Mouse (Mus musculus) forebrain, embryonic 14.5 days (tissue): ENCODE measurements around the gene Rhox3a2. TPM values are rescaled to one million over a fixed set of nuclear protein-coding genes. Genes with fewer than 3 reads are reported as not detected.
"Not testable (repeated sequence)": the region's sequence is repeated elsewhere in the genome, so short reads cannot be mapped to it uniquely, and the experiment has no call there.

Source experiments
- ATAC-seq: fragments of 200-750 bp; cut with Nextera tagmentation; 2 replicates; pipeline ENCODE4 v1.8.0; 2017; ENCODE audit warnings: mild to moderate bottlenecking, moderate library complexity
- DNase-seq: peaks from one replicate; pipeline ENCODE4 v3.0.0-alpha.2; 2015; ENCODE audit warnings: low spot score
- H3K27ac ChIP-seq: fragments of 300-500 bp; sonication (generic); 2 replicates; pipeline ENCODE4 v1.5.1; 2014; ENCODE audit warnings: low read depth, mild to moderate bottlenecking, control low read depth, low read length, moderate library complexity
- H3K27me3 ChIP-seq: fragments of 300-500 bp; sonication (generic); replicated peaks from 2 replicates; pipeline ENCODE4 v1.6.1; 2014; ENCODE audit warnings: low read length, control low read depth, mixed read lengths; ENCODE audit not compliant: control insufficient read depth, insufficient read depth
- H3K36me3 ChIP-seq: fragments of 300-500 bp; sonication (generic); 2 replicates; pipeline ENCODE4 v1.6.1; 2014; ENCODE audit warnings: low read length, control low read depth; ENCODE audit not compliant: control insufficient read depth, insufficient read depth
- H3K4me1 ChIP-seq: fragments of 300-500 bp; sonication (generic); 2 replicates; pipeline ENCODE4 v1.6.1; 2014; ENCODE audit warnings: antibody characterized with exemption, low read length, control low read depth; ENCODE audit not compliant: control insufficient read depth, insufficient read depth
- H3K4me2 ChIP-seq: fragments of 300-500 bp; sonication (generic); 2 replicates; pipeline ENCODE4 v1.6.1; 2014; ENCODE audit warnings: mild to moderate bottlenecking, control low read depth, low read length
- H3K4me3 ChIP-seq: fragments of 300-500 bp; sonication (generic); 2 replicates; pipeline ENCODE4 v1.5.1; 2014; ENCODE audit warnings: low read depth, low read length, control low read depth
- H3K9ac ChIP-seq: fragments of 300-500 bp; sonication (generic); 2 replicates; pipeline ENCODE4 v1.6.1; 2014; ENCODE audit warnings: mild to moderate bottlenecking, low read length, control low read depth, moderate library complexity
- H3K9me3 ChIP-seq: fragments of 300-500 bp; sonication (generic); replicated peaks from 2 replicates; pipeline ENCODE4 v1.6.1; 2016; ENCODE audit warnings: low read length, control low read depth, mixed read lengths; ENCODE audit not compliant: control insufficient read depth
- WGBS: fragments of 180-500 bp; shearing (Covaris S2); extraction: QIAGEN DNeasy Blood & Tissue Kit; methylation state at CpG from one replicate; pipeline ENCODE4 v1.1.7; 2014; 5-methylcytosine and 5-hydroxymethylcytosine counted together
- polyA plus RNA-seq: library from polyadenylated mRNA; unstranded; fragments of >200 nt; fragmentation: Nextera tagmentation; extraction: Ambion mirVana; gene quantifications from 2 replicates; pipeline ENCODE4 v1.2.1, GENCODE M21; 2014

The Rhox3a2 gene
- not detected in 2 replicates for polyA plus RNA-seq

DNA sequence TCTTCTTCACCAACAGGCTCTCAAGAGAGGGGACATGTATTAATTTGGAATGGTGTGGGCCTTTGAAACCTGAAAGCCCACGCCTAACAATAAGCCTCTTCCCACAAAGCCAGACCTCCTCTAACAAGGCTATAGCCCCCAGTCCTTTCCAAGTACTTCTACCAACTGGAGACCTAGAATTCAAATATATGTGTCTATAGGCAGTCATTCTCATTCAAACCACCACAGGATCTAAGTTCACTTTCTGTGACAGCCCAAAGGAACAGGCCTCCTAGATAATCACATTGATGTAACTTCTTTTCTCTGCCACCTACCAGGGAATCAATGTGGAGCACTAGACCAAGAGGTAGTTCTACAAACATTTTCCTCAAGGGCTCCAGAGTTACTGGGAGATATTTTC lies at the start of gene Rhox3a2:
TSS of gene Rhox3a2 (plus strand) at position 301 of the 400 bp plus-strand sequence.
- no CpG with 5 or more reads among the region's 1 CpGs for WGBS
- H3K4me2 ChIP-seq, H3K36me3 ChIP-seq, H3K27ac ChIP-seq, H3K4me1 ChIP-seq, H3K9ac ChIP-seq, H3K27me3 ChIP-seq, ATAC-seq, H3K4me3 ChIP-seq, H3K9me3 ChIP-seq, DNase-seq: not testable (repeated sequence)

DNA sequence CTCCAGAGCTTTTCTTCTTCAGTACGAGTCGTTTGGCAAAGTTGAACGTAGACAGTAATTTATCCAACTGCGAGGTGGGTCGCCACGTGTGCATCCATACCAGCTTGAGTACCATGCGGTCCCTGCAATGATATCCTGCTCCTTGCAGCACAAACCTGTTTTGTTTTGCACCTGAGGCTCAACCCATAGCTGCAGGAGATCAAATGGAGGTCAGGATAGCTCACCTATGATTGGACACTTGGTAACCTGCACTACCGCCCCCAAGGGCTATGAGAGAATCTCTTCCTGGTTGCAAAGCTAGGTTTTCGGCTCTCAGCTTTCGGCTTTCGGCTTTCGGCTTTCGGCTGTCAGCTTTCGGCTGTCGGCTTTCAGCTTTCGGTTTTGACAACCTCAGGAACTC lies 10.7 kb downstream of the Rhox3a2 start, which contains the start of gene Rhox4a2:
TSS of gene Rhox4a2 (plus strand) at position 301 of the 400 bp plus-strand sequence.
- 98% methylated on average over 8 of the region's 16 CpGs for WGBS
- not testable (repeated sequence) for DNase-seq, ATAC-seq, H3K4me1 ChIP-seq, H3K27ac ChIP-seq, H3K36me3 ChIP-seq, H3K4me2 ChIP-seq, H3K27me3 ChIP-seq, H3K9ac ChIP-seq, H3K9me3 ChIP-seq, H3K4me3 ChIP-seq

DNA sequence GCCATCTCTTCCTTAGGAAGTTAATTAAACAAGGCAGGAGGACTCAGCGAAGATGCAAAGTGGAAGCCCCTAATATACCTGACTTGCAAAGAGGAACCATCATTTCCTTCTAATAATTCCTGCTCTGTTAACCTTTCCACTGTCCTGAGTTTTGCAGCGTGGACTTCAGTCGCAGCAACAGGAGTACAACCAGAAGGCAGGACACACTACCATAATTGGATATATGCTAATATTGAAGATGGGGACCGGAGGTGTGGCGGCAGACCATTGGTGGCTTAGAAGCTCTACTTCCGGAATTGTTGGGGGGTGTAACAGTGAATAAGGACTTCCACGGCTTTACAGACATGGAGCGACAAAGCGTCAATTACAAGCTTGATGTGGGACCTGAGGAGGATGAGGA lies 31.9 kb downstream of the Rhox3a2 start, which contains the start of gene Rhox2b:
TSS of gene Rhox2b (plus strand) at position 301 of the 400 bp plus-strand sequence.
- H3K27ac ChIP-seq, H3K27me3 ChIP-seq, H3K9me3 ChIP-seq, DNase-seq, H3K36me3 ChIP-seq, H3K9ac ChIP-seq, ATAC-seq, H3K4me2 ChIP-seq, H3K4me3 ChIP-seq, H3K4me1 ChIP-seq: not testable (repeated sequence)
- no CpG with 5 or more reads among the region's 9 CpGs for WGBS

DNA sequence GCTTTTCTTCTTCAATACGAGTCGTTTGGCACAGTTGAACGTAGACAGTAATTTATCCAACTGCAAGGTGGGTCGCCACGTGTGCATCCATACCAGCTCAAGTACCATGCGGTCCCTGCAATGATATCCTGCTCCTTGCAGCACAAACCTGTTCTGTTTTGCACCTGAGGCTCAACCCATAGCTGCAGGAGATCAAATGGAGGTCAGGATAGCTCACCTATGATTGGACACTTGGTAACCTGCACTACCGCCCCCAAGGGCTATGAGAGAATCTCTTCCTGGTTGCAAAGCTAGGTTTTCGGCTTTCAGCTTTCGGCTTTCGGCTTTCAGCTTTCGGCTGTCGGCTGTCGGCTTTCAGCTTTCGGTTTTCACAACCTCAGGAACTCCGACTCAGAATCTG lies 52.4 kb downstream of the Rhox3a2 start, which contains the start of gene Rhox4b:
TSS of gene Rhox4b (plus strand) at position 301 of the 400 bp plus-strand sequence.
- not testable (repeated sequence) for H3K9me3 ChIP-seq, H3K4me1 ChIP-seq, H3K9ac ChIP-seq, H3K4me2 ChIP-seq, H3K27me3 ChIP-seq, H3K27ac ChIP-seq, H3K4me3 ChIP-seq, H3K36me3 ChIP-seq, ATAC-seq, DNase-seq
- 94% methylated on average over 14 of the region's 15 CpGs for WGBS

Other genes with a start within 250 kb of the Rhox3a2 start
- gene Akap14, start 211.2 kb upstream of the Rhox3a2 start, polyA plus RNA-seq: 0.36 TPM in 1 of 2 replicates, not detected in the other
- 485 and 642 TPM in 2 replicates for gene Ndufa1, start 188.9 kb upstream of the Rhox3a2 start, polyA plus RNA-seq
- 13.9 and 15.3 TPM in 2 replicates for gene Rnf113a1, start 188.8 kb upstream of the Rhox3a2 start, polyA plus RNA-seq
- not detected in 2 replicates for gene Gm9, start 169.0 kb upstream of the Rhox3a2 start, polyA plus RNA-seq
- not detected in 2 replicates for gene Rhox1, start 157.8 kb upstream of the Rhox3a2 start, polyA plus RNA-seq
- not detected in 2 replicates for gene Rhox2a, start 135.1 kb upstream of the Rhox3a2 start, polyA plus RNA-seq
- gene Rhox3a, start 130.1 kb upstream of the Rhox3a2 start, polyA plus RNA-seq: not detected in 2 replicates
- gene Rhox4a, start 114.7 kb upstream of the Rhox3a2 start, polyA plus RNA-seq: not detected in 2 replicates
- not detected in 2 replicates for gene Rhox4a2, start 10.8 kb downstream of the Rhox3a2 start, polyA plus RNA-seq
- not detected in 2 replicates for gene Rhox2b, start 32.0 kb downstream of the Rhox3a2 start, polyA plus RNA-seq
- not detected in 2 replicates for gene Rhox4b, start 52.5 kb downstream of the Rhox3a2 start, polyA plus RNA-seq
- not detected in 2 replicates for gene Rhox2c, start 73.7 kb downstream of the Rhox3a2 start, polyA plus RNA-seq
- not detected in 2 replicates for gene Rhox3c, start 78.6 kb downstream of the Rhox3a2 start, polyA plus RNA-seq
- not detected in 2 replicates for gene Rhox4c, start 100.3 kb downstream of the Rhox3a2 start, polyA plus RNA-seq
- not detected in 2 replicates for gene Rhox2d, start 113.4 kb downstream of the Rhox3a2 start, polyA plus RNA-seq
- gene Rhox4d, start 134.3 kb downstream of the Rhox3a2 start, polyA plus RNA-seq: not detected in 2 replicates
- gene Rhox2e, start 150.4 kb downstream of the Rhox3a2 start, polyA plus RNA-seq: not detected in 2 replicates
- not detected in 2 replicates for gene Rhox3e, start 162.0 kb downstream of the Rhox3a2 start, polyA plus RNA-seq
- gene Rhox4e, start 177.4 kb downstream of the Rhox3a2 start, polyA plus RNA-seq: not detected in 2 replicates
- gene Rhox2f, start 191.4 kb downstream of the Rhox3a2 start, polyA plus RNA-seq: not detected in 2 replicates
- not detected in 2 replicates for gene Rhox3f, start 201.0 kb downstream of the Rhox3a2 start, polyA plus RNA-seq
- gene Rhox4f, start 227.7 kb downstream of the Rhox3a2 start, polyA plus RNA-seq: not detected in 2 replicates
- not detected in 2 replicates for gene Rhox3g, start 248.6 kb downstream of the Rhox3a2 start, polyA plus RNA-seq